Mouse (Mus musculus) spleen, adult 18-20 months (tissue): ENCODE results near the gene Nr2f2.

Source experiments
- DNase-seq, 2 experiments: peaks; one replicate each; pipeline ENCODE4 v3.0.0; 2022; ENCODE audit warnings: mixed read lengths in 2 of 2

The Nr2f2 gene

DNA sequence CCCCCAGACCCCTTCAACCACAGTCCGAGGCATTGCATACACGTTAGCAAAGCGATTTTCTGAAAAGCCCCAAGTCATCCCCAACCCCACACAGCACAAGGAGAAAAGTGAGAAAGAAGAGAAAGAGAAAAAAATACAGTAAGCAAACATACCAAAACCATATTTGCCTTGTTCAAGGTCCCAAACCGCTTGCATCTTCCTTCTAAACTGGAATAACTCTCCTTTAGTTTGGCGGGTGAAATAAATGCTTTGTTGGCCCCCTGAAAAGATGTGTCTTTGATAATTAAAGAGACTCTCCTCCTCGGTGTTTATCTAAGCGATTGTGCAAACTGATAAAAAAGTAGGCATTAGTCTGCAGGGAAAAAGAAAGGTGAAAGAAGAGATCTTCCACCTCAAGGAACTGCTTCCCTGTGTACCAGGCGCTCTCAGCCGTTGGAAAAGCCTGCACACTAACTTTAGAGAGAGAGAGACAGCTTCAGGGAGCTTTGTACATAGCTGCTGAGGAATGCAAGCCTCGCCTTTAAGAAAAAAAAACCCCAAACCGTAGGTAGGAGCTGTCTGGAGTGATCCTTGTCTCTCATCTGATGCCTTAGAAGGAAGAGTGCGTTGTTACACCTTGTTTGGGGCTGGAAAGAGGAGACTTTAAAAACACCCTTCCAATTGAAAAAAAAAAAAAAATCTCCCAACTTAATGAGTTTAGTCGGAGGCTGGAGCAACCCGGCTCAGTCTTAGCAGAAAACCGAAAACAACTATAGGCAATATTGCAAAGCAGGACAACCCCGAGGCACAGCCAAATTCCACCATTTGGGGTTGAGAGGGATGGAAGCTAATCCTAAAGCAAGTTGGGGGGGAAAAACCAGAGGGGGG, at the start of gene Nr2f2:
Gene Nr2f2, minus strand, starts transcription at position 795 of the 867 bp plus-strand sequence.
- DNase-seq, result no peak

DNA sequence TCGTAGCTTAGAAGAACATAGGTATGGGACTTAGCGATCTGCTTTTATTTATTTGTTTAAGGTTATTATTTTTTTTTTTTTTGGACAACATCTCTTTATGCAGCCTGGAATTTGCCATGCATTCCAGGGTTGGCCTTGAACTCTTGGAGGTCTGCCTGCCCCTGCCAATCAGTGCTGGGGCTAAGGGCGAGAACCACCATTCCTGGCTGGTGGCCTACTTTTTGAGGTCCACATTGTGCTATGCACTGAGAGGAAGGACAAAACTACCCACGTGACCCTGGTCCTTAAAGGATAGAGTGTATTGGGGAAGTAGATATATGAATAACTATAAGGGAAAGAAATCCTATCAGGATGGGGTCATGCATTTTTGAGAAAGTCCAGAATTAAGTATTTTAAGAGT, 47.9 kb upstream of the Nr2f2 start:
- DNase-seq, result no peak

DNA sequence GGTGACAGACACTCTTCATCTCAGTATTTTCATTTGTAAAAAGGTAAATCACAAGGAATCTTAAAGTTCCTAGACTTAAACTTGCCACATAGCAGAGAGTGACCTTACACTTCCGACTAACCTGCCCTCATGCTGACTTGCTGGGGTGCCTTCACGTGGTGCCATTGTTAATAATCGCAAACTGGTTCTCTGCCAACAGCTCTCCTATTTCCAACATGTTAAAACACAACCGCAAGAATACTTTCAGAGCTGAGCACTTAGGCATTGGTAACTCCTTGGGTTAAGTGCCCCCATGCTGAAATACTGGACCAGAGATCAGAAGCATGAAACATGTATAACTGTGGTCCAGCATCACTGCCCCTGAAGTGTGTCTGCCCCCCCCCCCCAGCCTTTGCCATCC, 47.1 kb upstream of the Nr2f2 start:
- DNase-seq, result no peak

DNA sequence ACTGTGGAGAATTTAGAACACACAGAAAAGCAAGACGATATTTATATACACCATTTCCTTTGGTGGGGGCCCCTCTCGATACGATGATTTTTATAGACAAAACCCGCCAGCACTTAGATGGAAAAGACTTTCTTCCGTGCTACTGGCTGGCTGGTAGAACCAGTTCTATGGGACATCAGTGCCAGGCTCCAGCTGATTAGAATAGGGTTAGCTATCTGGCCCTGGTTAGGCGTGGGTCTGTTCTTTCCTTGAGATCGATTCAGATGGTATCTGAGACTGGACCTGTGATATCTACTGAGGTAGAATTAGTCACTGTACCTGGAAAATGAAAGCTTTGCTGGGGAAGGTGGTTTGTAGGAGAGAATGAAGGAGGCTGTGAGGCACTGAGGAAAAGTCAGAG, 46.4 kb upstream of the Nr2f2 start:
- DNase-seq, result no peak

DNA sequence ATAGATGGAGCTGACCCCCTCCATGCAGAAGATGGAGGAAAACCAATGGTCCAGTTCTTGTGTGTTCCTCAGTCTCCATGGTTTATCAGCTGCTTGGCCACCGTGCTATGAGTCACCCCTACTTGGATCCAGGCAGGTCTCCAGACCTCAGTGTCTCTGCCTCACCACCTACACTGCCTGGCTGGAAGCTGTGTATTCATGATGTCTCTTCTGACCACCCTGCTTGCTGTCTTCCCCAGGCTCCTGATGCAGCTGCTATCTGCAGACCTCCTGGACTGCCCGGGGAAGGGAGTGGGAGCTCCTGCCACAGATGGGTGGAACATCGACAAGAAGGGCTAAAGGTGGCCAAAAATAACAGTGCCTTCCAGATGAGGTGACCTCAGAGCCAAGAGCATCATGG, 43.8 kb upstream of the Nr2f2 start:
- no peak for DNase-seq

DNA sequence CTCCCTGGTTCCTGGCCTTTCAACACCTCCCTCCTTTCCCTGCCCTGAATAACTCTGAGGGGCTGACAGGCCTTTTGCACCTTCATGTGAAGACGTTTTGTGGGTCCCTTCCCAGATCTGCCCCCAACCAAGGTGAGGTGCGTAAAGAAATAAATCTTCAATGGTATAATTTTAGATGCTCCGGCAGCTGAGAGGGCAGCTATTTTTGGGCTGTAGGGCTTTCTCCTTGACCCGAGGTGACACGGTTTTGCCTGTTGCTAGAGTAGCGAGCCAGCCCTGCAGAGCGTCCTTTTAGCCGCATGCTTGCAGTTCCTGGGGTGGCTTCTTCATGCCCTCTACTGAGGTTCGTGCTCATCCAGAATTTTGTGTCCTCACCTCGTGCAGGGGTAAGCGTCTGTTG, 43.4 kb upstream of the Nr2f2 start:
- DNase-seq, result no peak

DNA sequence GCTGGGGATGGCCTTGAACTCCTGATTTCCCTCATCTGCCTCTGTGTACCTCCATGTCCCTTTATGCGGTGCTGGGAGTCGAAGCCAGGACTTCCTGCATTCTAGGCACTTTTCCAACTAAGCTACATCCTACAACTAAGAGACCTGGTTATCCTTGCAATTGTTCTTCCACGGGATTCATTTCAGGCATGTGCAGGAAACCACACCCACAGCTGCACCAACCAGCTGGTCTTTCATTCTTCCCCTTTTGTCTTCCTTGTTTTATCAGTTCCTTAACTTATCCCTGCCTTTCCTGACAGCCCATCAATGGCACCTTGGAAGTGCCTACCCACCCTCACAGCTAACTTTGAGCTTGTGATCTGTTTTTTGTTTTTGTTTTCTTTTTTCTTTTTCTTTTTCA, 42.3 kb upstream of the Nr2f2 start:
- DNase-seq, result no peak

DNA sequence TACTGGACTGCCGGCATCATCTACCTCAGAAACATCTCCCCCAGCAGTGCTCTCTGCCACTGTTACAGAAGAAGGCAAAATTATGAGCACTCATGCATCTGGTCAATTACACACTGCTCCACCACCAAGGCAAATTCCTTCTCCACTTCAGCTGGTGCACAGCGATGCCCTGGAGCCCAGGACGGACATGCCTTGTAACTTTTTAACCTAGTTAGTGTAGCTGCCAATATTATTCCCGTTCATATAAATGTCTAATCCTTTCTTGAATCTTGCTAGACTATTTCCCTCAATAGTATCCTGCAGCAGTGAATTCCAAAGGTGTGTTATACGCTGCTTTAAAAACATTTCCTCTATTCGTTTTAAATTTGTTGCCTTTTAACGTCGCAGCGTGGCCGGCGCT, 40.6 kb upstream of the Nr2f2 start:
- no peak for DNase-seq

DNA sequence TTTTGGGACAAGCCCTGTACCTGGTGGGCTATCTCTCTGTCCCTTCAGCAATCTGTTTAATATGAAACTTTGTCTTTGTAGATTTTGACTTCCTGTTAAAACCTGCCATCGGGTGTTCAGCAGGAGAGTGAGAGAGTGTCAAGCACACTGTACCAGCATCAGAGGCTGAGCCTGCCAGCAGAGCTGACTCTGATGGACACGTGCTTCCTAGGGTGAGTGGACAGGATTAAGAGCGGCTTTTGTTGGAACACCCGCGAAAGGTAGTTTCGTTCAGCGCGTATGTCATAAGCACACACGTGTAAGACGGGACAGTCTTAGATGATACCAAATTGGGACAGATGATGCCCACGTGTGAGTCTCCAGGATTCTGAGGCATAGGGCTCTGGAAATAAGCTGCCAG, 40.0 kb upstream of the Nr2f2 start:
- no peak for DNase-seq

DNA sequence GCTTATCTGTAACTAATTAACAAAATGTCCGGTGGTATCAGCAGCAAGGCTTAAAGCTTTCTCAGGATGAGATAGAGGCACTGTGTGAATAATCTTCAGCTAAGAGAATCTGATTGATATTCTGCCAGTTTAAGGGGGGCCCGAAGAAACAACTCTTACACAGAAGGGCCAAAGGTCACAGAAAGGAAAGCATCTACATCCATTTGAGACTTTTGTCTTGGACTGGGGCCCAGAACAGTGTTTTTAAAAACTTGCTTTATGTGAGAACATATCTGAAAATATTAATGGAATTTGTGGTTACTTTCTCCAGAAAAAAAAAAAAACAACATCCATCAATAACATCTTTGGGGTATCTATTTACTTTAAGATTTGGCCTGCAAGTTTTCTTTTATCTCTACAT, 38.9 kb upstream of the Nr2f2 start:
- no peak for DNase-seq

DNA sequence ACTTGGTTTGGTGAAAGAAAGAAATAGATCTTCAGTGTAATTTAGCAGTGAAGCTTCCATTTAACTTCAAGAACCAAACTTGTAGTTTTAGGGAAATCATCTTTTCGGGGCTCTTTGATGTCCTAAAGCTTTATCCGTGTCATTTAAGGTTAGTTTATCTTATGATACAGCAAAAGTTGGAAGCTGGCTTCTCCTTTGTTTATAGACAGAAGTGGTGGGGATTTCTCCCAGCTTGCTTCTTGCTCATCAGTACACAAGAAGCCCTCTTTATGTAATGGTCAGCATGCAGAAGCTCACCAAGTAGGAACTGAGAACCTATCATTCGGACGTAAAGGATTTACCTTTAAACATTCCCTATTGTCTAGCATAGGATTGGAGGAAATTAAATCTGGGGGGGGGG, 16.3 kb upstream of the Nr2f2 start:
- DNase-seq, result no peak

DNA sequence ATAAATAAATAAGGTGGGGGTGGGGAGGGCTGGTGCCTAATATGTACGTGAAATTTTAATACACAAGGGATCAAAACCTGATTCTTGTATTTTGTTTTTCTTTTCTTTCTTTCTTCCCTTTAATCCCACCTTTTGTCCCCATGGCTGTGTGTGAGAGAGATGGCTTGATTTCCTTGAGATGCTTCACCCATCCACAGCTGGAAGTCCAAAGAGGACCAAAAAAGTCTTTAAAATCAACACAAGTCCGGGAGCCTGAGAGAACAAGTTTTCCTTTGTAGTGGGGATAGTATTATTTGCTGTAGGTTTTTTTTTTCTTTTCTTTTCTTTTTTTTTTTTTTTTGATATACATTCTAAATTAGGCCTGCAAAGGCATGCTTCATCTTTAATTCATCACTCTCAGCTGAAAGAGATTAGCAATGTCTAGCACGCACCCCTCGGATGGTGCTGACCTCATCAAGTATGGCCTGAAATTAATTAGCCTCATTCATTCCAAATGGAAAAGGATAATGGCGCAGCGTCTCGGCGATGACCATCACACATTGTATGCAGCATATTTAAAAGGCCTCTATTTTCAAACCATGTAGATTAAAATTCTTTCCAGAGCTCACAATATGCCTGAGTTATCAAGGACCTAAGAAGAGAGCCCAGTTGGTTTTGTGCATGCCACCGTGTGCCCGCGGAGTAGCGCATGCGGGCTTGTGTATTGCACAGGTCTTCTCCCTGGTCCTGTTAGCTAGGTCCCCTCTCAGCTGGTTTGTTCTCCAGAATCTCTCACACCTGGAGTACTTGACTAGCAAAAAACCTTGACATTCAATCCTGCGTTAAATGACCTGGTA, 15.1 kb upstream of the Nr2f2 start:
- DNase-seq, result no peak

DNA sequence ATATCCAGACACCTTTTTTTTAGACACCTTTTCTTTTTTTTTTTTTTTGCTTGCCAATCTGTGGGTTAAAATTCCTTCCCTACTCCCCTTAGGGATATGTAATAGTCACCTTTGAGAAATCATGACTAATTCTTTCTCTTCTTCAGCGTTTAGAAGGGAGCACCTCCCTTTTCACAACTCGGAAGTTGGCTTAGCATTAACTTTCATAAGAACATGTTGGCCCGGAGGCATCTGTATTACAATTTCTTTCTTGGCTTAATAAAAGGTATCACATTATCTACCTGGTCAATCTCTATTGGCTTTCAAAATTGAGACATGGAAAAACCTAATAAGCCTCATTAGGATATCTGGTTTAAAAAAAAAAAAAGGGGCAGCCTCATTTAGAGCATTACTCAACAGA, 14.4 kb upstream of the Nr2f2 start:
- no peak for DNase-seq

DNA sequence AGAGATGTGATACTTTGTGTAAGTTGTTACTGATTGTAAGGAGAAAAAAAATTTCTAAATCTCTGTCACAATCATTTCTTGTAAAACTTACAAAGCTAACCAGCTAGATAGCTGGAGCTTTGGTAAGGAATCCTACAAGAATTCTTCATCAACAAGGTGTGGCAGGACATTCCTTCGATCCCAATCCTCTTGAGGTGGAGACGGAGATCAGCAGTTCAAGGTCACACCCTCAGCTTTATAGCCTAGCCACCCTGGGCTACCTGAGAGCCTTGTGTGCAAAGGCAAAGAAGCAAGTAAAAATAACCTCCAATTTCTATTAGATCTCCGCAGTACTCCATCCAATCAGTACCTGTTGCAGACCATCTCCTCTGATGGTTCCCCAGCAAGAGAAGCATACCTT, 13.7 kb upstream of the Nr2f2 start:
- no peak for DNase-seq

DNA sequence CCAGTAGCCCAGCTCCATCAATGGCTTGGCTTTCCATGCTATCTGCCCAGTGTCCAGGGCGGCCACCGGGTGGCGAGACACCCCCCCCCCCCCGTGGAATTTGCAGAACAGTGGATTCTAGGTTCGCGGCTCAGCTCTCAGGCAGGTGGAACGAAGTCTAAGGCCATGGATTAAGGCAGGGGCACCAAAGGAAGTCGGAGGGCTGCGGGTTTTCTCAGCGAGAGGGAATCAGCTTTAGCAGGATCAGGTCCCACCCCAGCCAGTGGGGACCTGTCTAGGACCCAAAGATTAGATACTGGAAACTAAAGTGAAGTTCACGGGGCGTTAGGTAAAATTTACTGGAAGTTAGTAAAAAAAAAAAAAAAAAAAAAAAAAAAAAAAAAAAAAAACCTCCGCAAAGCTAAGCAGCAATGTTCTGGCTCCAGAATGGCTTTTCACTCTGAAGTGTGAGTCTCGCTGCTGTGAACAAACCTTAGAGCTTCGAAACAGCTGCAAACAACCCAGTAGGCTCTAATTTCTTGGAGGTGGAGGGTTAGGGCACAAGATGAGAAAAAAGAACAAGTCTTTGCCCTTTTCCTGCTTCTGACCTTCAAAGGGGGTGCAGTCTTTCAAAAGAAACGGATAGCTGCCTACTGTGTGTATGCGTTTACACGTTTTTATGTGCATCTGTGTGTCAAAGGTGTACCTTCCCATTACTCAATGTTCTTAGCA, 4.2 kb upstream of the Nr2f2 start:
- DNase-seq, result no peak

DNA sequence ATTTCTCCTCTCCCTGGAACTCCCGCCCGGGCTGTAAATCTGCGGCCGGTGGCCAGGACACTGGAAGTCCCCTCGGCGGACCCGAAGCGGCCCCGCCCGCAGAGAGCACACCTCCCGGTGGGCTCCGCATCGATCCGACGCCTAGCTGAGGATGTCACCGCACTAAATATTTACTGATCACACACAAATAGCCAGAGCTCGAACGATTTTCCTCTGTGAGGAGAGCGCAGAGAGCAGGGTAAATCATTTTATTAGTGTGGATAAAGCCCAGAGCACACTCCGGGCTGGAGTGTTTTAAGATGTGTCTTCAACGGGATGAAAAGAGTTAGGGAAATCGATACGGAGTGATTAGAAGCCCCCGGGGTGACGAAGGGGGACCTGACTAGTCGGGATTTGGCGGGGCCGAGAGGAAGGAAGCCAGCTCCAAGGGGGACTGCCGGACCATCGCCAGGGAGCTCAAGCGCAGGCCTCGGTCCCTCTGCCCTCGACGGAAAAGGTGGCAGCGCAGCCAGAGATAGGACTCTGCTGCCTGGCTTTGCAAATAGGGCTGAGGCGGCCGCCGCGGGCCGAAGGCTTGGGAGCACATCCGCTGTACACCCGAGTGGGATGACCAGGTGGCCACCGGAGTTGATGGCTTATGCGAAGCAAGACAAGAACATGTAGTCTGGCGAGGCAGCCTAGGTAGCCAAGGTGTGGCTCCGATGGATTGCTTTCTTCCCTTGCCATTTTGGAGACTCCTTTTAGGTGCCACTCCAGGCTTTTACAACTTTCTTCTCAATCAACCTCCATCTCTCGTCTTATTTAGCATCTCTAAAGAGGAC, 3.4 kb upstream of the Nr2f2 start:
- no peak for DNase-seq

DNA sequence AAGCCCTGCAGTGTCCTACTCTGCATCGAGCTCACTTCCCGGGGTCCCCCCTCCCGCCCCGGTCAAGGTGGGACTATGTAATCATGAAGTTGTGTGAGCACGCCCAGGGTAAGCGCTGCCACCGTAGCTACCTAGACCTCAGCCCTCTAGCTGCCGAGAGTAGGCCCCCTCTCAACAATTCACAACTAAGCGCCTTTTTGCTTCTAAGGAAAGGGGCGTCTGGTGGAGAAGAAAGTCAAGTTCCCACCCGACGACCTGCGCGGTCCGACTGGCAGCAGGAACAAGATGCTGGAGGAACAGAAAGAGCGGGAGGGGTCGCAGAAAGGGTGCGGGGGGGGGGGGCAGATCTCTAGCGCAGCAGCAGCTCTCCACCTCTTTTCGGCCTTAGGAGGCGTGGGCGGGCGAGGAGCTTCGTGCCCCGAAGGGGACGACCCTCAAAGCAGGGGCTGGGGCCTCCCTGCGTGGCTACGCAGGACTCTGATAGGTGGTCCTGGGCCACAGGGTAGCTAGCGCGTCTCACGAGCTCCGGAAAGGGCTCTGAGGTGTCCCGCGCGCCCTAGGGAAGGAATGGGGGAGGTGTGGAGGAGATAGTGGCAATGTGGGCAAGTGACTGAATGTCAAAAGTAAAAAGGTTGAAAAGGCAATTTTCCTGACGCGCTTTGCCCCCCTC, 2.7 kb upstream of the Nr2f2 start:
- no peak for DNase-seq

DNA sequence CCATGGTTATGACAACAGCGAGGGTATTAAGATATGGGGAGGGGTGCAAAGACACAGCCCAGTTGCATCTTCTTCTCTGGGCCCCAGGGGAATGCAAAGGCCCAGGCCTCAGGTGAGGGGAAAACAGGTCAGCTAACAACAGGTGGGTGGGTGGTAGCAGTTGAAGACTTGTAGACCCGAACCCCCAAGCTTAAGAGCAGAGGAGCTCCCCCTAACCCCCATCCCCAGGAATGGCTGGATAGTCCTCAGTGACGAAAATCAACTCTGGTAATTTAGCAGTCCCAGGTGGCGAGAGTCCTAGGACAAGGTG, 2.2 kb upstream of the Nr2f2 start:
- DNase-seq, result no peak

DNA sequence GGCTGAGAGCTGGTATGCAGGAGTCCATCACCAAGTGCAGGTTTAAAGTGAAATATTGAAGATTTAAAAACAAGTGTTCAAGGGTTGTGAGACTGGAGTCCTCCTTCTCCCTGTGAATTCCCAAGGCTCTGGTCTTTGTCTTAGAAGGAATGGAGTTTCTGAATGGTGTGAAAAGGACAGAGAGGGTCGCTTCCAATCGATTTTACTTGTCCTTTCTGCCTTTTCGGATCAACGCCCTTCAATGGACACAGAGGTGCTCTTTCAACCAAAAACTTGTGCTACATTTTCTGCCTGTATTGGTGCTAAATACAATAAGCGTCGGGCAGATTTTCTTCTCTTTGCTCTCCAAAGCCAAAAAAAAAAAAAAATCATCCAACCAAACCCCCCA, 1.7 kb upstream of the Nr2f2 start:
- no peak for DNase-seq

DNA sequence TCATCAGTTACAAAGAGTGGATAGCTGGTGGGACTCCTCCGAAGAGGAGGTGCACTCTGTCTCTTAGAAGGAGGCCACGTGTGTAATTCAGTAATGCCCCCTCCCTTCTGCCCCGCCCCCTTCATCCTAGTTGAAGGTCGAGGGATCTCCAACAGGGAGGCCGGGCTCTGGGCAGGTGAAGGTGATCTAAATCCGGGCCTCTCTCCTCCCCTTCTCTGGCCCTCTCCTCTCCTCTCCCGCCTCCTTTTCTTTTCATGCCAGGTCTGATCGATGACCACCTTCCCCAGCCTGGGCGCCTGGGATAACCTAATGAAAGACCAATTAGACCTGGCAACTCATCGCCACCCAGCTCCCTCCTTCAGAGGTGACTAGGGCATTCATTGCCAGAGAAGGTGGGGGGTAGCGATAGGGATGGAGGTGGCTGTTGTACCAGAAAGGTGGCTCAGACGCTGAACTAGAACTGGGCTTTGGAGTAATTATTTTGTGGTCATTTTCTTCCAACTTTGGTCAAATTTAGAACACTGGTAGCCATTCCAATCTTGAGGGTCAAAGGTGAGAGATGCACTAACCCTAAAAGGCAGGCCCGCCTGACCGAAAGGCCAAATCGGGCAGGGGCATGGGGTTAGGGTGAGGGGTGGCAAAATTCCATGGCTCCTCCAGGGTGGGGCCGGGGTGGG, 1.2 kb upstream of the Nr2f2 start:
- no peak for DNase-seq

DNA sequence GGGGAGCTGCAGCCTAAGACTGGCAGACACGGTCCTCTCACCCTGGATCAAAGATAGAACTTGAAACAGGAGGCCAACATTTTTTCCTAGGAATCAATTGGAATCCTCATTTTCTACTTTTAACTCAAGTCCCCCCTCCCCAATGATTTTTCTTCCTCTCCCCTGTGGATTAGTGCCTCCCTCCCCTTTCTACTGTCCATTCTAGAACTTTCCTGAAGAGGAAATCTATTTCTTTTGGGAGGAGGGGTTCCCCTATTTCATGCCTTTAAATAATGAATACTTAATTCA, 217 bp upstream of the Nr2f2 start:
- DNase-seq, result no peak

DNA sequence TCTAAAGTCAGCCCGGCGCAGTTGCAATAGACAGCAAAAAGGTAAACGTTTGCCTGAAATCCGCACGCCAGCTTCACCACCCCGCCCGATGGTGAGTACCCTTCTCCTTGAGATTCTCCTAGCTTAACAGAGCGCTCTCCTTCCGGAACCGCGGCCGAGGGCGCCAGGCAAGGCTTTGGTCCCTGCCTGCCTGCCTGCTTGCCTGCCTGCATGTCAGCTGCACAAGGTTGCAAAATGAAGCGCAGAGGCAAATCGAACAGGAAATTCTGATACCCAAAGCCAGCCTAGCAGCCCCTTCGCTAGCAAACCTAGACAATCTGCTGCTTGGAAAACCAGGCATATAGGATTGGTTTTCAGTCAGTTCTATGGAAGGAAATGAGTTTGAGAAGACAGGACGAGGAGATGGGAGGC, 1.1 kb downstream of the Nr2f2 start:
- DNase-seq, result no peak
